Mouse (Mus musculus): Measurements from ENCODE around the gene Olfr596.
"Not testable (repeated sequence)": the region's sequence is repeated elsewhere in the genome, so short reads cannot be mapped to it uniquely, and the experiment has no call there.

Gene Olfr596

DNA sequence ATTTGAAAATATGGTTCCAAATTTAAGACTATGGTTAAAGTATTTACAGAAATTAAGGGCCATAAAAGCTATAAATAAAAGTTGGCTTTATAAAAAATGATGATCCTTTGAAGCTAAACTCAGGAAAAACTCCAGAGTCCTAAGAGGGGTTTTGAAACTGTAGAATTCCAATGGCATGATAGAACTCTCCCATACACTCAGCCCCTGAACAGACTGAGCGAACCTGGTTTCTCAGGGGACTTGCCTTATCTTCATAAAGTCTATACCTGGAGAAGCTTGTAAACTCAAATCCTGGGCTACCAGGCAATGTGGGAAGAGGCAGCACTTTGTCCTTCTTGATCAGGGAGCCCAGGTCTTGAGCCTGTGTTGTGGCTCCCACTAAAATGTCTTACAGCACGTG lies at the start of gene Olfr596:
Gene Olfr596, plus strand, starts transcription at position 301 of the 400 bp plus-strand sequence.
- DNase-seq (ENCODE audit: low read depth, low spot score); H3K36me3 ChIP-seq (ENCODE audit: control insufficient read depth, insufficient read depth, low read length, poor library complexity, severe bottlenecking); H3K27me3 ChIP-seq (ENCODE audit: control insufficient read depth, insufficient read depth, low read length, poor library complexity, severe bottlenecking): not testable (repeated sequence)

- H3K27me3 ChIP-seq (ENCODE audit: control insufficient read depth, insufficient read depth, low read length, poor library complexity, severe bottlenecking); DNase-seq (ENCODE audit: low read depth, low spot score); H3K36me3 ChIP-seq (ENCODE audit: control insufficient read depth, insufficient read depth, low read length, poor library complexity, severe bottlenecking): not testable (repeated sequence)
Measured at GRCm38 (mm10) chr7:103316015-103316414, 10.6 kb downstream of the Olfr596 start, which contains the start of gene Olfr597. TSS of gene Olfr597 (plus strand) at chr7:103316315.

- no peaks in the 10 kb centered on the region for H3K27me3 ChIP-seq (ENCODE audit: control insufficient read depth, insufficient read depth, low read length, poor library complexity, severe bottlenecking)
- H3K36me3 ChIP-seq (ENCODE audit: control insufficient read depth, insufficient read depth, low read length, poor library complexity, severe bottlenecking), result no peaks in the 10 kb centered on the region
- DNase-seq (ENCODE audit: low read depth, low spot score), result no peak
Measured at GRCm38 (mm10) chr7:103323268-103323667, 17.8 kb downstream of the Olfr596 start, which contains the start of gene Olfr598. TSS of gene Olfr598 (plus strand) at chr7:103323568.

GRCm38 (mm10) chr7:103335617-103336016 lies 30.2 kb downstream of the Olfr596 start, which contains the start of gene Olfr599:
TSS of gene Olfr599 (plus strand) at chr7:103335917.
- Histone ChIP-seq H3K27me3 (ENCODE audit: control insufficient read depth, insufficient read depth, low read length, poor library complexity, severe bottlenecking) (no peaks in the 10 kb centered on the region), H3K36me3 (ENCODE audit: control insufficient read depth, insufficient read depth, low read length, poor library complexity, severe bottlenecking) (no peaks in the 10 kb centered on the region)
- DNase-seq (ENCODE audit: low read depth, low spot score), result no peak

- Histone ChIP-seq H3K36me3 (ENCODE audit: control insufficient read depth, insufficient read depth, low read length, poor library complexity, severe bottlenecking) (no peaks in the 10 kb centered on the region), H3K27me3 (ENCODE audit: control insufficient read depth, insufficient read depth, low read length, poor library complexity, severe bottlenecking) (no peaks in the 10 kb centered on the region)
- DNase-seq (ENCODE audit: low read depth, low spot score), result no peak
Measured at GRCm38 (mm10) chr7:103349569-103349968, 44.1 kb downstream of the Olfr596 start, which contains the start of gene Olfr600. TSS of gene Olfr600 (minus strand) at chr7:103349669.
